Mouse (Mus musculus): ENCODE data around the gene Eef2kmt. TPM values are rescaled to one million over a fixed set of nuclear protein-coding genes. Genes with fewer than 3 reads are reported as not detected.

Eef2kmt gene
- 17.9 and 18.5 TPM in 2 replicates for polyA plus RNA-seq (2015; fragmentation: Nextera tagmentation; extraction: Ambion mirVana)

DNA sequence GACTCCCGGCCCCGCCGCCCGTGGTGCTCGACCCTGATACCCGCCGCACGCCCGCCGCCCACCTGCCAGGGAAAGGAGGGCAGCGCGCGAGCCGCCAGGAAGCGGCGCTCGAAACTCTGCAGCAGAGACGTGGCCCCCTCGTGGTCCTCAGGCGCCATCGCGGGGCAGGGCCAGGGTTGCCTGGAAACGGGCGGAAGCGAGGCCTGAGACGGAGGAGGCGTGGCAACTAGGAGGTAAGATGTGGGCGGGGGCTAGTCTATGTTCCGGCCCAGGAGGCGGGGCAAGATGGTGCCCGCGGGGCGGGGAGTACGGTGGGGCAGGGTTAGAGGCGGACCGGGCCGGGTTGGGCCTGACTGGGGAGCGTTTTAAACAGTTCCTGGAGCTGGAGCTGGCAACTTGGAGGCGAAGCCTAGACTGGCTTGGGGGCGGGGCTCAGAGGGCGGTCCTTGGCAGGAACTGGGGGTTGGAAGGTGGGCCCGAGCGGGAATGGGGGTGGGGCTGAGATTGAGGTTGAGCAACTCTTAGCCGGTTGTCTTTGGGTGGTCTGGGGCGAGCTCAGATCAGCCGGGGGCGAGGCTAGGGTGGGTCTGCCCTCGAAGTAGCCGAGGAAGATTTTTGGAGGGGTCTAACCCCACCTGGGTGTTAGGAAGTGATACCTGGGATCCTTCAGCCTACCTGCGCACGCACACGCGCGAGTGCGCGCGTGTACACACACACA, at the start of gene Eef2kmt:
Eef2kmt (minus strand) TSS at position 205 of the 718 bp plus-strand sequence.
- WGBS = under 1% methylated on average over 57 of the region's 57 CpGs
- peak; percentile 96 for ATAC-seq

DNA sequence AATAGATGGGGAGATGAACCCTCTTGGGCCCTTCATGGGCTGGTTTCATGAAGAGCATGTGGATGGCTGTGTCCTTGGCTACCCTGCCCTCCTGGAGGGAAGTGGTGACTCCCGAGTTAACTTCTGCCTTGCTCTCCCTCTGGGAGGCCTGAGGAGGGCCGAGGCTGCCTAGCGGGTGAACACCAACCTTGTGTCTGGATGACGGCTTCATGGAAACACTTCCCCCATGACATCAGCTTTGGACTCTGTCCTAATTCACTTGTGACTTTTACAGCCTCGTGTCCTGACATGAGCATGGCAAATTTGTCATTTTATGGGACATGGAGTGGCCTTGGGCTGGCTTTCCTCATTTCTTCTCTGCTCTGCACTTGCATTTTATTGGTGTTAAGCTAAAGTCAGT, 39.5 kb upstream of the Eef2kmt start:
- TF ChIP-seq CTCF (IDR thresholded peaks at IDR 0.05; ENCODE audit: low read depth) = no peak
- no peaks in the 10 kb centered on the region for H3K36me3 ChIP-seq (ENCODE audit: control insufficient read depth, insufficient read depth)
- no peak overlapping the region for H3K27ac ChIP-seq (ENCODE audit: low read depth, low read length)
- ATAC-seq = peak; percentile 71
- H3K27me3 ChIP-seq (replicated peaks; ENCODE audit: control insufficient read depth, insufficient read depth, low read length) = no peaks in the 10 kb centered on the region
- H3K9ac ChIP-seq (ENCODE audit: low read depth, low read length) = no peak overlapping the region
- no peaks in the 10 kb centered on the region for H3K4me1 ChIP-seq (replicated peaks; ENCODE audit: control insufficient read depth, insufficient read depth, low read length)
- no peak overlapping the region for H3K4me3 ChIP-seq (ENCODE audit: low read depth, low read length)
- 41% methylated on average over 5 of the region's 5 CpGs for WGBS
- H3K9me3 ChIP-seq (ENCODE audit: control insufficient read depth) = no peaks in the 10 kb centered on the region
- no peak overlapping the region for H3K4me2 ChIP-seq (replicated peaks; ENCODE audit: low read depth)

More for the DNA sequence above, at the start of gene Eef2kmt:
- peak; percentile 86 for TF ChIP-seq CTCF (IDR thresholded peaks at IDR 0.05; ENCODE audit: low read depth)
- Histone ChIP-seq H3K9ac (ENCODE audit: low read depth, low read length) (peak within 1 kb of the TSS; percentile 60), H3K27ac (ENCODE audit: low read depth, low read length) (peak within 1 kb of the TSS; percentile 63), H3K4me1 (replicated peaks; ENCODE audit: control insufficient read depth, insufficient read depth, low read length) (peaks cover 3% of the 10 kb centered on the region; the same call in 1 of the 2 replicates), H3K9me3 (ENCODE audit: control insufficient read depth) (no peaks in the 10 kb centered on the region), H3K36me3 (ENCODE audit: control insufficient read depth, insufficient read depth) (peaks cover under 1% of the 10 kb centered on the region; the same call in 1 of the 2 replicates), H3K27me3 (replicated peaks; ENCODE audit: control insufficient read depth, insufficient read depth, low read length) (no peaks in the 10 kb centered on the region), H3K4me3 (ENCODE audit: low read depth, low read length) (peak within 1 kb of the TSS; percentile 78), H3K4me2 (replicated peaks; ENCODE audit: low read depth) (peak within 1 kb of the TSS; percentile 77)

DNA sequence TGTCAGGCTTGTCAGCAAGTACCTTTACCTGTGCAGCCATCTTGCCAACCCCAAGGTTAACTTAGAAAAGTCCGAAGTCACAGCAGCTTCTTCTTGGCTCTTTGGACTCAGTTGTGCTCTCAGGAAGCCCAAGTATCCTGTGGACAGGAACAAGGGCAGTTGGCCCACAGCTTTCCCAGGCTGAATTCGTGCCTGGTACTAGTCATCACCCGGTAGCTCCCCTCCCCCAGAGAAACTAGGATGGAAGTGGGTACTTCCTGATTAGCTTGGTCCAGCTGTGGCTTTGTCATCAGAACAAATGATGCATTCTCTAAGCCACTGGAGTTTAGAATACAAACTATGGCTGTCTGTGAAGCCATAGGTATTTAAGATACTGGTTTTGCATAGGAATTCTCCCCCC, 29.6 kb upstream of the Eef2kmt start:
- Histone ChIP-seq H3K27ac (ENCODE audit: low read depth, low read length) (no peak overlapping the region), H3K4me2 (replicated peaks; ENCODE audit: low read depth) (no peak overlapping the region), H3K36me3 (ENCODE audit: control insufficient read depth, insufficient read depth) (no peaks in the 10 kb centered on the region), H3K9ac (ENCODE audit: low read depth, low read length) (no peak overlapping the region), H3K4me3 (ENCODE audit: low read depth, low read length) (no peak overlapping the region), H3K9me3 (ENCODE audit: control insufficient read depth) (no peaks in the 10 kb centered on the region), H3K4me1 (replicated peaks; ENCODE audit: control insufficient read depth, insufficient read depth, low read length) (no peaks in the 10 kb centered on the region), H3K27me3 (replicated peaks; ENCODE audit: control insufficient read depth, insufficient read depth, low read length) (no peaks in the 10 kb centered on the region)
- ATAC-seq = no peak
- TF ChIP-seq CTCF (IDR thresholded peaks at IDR 0.05; ENCODE audit: low read depth) = no peak
- 54% methylated on average over 3 of the region's 3 CpGs for WGBS

DNA sequence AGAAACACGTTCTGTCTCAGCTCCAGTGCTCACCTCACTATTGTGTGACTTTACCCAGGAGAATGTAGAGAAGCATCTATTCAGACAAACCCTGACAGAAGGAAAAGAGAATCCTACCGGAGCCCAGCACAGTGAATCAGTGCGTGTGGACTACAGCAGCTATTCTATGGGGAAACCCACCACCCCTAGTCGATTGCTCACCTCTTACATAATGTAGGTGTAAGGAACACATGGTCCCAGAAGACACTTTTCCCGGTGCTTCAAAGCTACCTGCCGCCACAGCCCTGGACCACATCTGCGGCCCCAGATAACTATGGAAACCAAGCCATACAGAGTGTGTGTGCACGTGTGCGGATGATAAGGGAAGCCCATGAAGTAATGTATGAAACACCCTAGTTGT, 26.9 kb upstream of the Eef2kmt start:
- TF ChIP-seq CTCF (IDR thresholded peaks at IDR 0.05; ENCODE audit: low read depth) = no peak
- Histone ChIP-seq H3K9me3 (ENCODE audit: control insufficient read depth) (no peaks in the 10 kb centered on the region), H3K9ac (ENCODE audit: low read depth, low read length) (no peak overlapping the region), H3K4me1 (replicated peaks; ENCODE audit: control insufficient read depth, insufficient read depth, low read length) (no peaks in the 10 kb centered on the region), H3K27ac (ENCODE audit: low read depth, low read length) (no peak overlapping the region), H3K4me2 (replicated peaks; ENCODE audit: low read depth) (no peak overlapping the region), H3K27me3 (replicated peaks; ENCODE audit: control insufficient read depth, insufficient read depth, low read length) (no peaks in the 10 kb centered on the region), H3K36me3 (ENCODE audit: control insufficient read depth, insufficient read depth) (no peaks in the 10 kb centered on the region), H3K4me3 (ENCODE audit: low read depth, low read length) (no peak overlapping the region)
- ATAC-seq = no peak
- WGBS = 85% methylated on average over 9 of the region's 9 CpGs

DNA sequence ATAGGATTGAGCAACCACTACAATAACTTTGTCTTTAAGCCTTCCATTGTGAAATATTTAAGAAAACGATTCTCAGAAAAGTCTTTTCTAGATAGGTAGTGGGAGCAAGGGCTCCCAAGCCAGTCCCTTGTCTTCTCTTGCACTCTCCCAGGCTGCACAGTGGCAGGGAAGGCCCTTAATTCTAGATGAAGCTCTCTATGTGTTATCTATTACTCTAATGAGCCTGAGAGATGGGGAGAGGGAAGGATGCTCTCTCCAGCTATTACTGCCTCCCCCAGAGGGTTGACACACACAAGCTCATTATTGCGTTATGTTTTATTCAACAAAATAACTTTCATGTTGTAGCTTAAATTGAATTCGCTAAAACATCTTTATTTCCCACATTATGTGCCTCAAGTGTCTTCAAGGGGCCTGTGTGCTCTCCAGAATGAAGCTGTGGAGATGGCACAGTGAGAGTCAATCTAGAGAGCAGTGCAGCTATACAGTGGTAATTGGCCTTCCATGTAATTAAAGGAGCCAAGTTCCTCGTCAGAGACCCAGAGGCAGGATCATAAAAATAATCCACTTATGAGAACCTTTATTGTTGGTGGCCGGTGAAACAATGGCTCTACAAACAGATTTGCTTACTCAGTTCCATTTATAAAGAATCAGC, 23.9 kb upstream of the Eef2kmt start:
- no peaks in the 10 kb centered on the region for H3K27me3 ChIP-seq (replicated peaks; ENCODE audit: control insufficient read depth, insufficient read depth, low read length)
- no peak overlapping the region for H3K27ac ChIP-seq (ENCODE audit: low read depth, low read length)
- H3K36me3 ChIP-seq (ENCODE audit: control insufficient read depth, insufficient read depth) = no peaks in the 10 kb centered on the region
- H3K9ac ChIP-seq (ENCODE audit: low read depth, low read length) = no peak overlapping the region
- no peak overlapping the region for H3K4me3 ChIP-seq (ENCODE audit: low read depth, low read length)
- no peak overlapping the region for H3K4me2 ChIP-seq (replicated peaks; ENCODE audit: low read depth)
- no peaks in the 10 kb centered on the region for H3K9me3 ChIP-seq (ENCODE audit: control insufficient read depth)
- TF ChIP-seq CTCF (IDR thresholded peaks at IDR 0.05; ENCODE audit: low read depth) = no peak
- H3K4me1 ChIP-seq (replicated peaks; ENCODE audit: control insufficient read depth, insufficient read depth, low read length) = no peaks in the 10 kb centered on the region
- WGBS = 79% methylated on average over 5 of the region's 5 CpGs
- ATAC-seq = no peak

DNA sequence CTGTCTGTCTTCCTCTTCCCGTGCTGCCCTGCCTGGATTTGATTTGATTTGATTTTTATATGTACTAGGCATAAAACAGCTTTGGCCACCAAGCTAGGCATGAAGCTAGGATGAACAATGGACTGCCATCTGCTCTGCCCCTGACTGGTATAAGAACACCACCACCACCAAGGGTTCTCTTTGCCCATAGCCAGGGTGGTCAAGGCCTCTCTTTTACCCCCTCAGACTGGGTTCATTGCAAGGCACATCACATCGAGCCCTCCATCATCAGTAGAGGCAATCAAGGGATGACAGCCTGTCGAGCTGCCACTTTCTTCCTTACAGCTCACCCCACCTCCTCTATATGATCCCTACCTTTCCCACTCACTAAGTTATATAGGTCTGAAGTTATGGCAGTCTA, 16.6 kb upstream of the Eef2kmt start:
- 81% methylated on average over 3 of the region's 3 CpGs for WGBS
- no peak for ATAC-seq

More for the DNA sequence above, 16.6 kb upstream of the Eef2kmt start:
- no peaks in the 10 kb centered on the region for H3K9me3 ChIP-seq (ENCODE audit: control insufficient read depth)
- no peaks in the 10 kb centered on the region for H3K27me3 ChIP-seq (replicated peaks; ENCODE audit: control insufficient read depth, insufficient read depth, low read length)
- H3K4me3 ChIP-seq (ENCODE audit: low read depth, low read length) = no peak overlapping the region
- no peak overlapping the region for H3K4me2 ChIP-seq (replicated peaks; ENCODE audit: low read depth)
- H3K4me1 ChIP-seq (replicated peaks; ENCODE audit: control insufficient read depth, insufficient read depth, low read length) = no peaks in the 10 kb centered on the region
- no peaks in the 10 kb centered on the region for H3K36me3 ChIP-seq (ENCODE audit: control insufficient read depth, insufficient read depth)
- TF ChIP-seq CTCF (IDR thresholded peaks at IDR 0.05; ENCODE audit: low read depth) = no peak
- no peak overlapping the region for H3K27ac ChIP-seq (ENCODE audit: low read depth, low read length)
- no peak overlapping the region for H3K9ac ChIP-seq (ENCODE audit: low read depth, low read length)

Data from intestine, postnatal 0 days (tissue).